Mouse (Mus musculus): ENCODE data around the gene Odf2l. TPM values are rescaled to one million over a fixed set of nuclear protein-coding genes. Genes with fewer than 3 reads are reported as not detected.
A peak's percentile ranks its signal among the peaks of the same experiment; 100 is the strongest.

The Odf2l gene
- total RNA-seq, 1 experiment: 15.6 TPM

DNA sequence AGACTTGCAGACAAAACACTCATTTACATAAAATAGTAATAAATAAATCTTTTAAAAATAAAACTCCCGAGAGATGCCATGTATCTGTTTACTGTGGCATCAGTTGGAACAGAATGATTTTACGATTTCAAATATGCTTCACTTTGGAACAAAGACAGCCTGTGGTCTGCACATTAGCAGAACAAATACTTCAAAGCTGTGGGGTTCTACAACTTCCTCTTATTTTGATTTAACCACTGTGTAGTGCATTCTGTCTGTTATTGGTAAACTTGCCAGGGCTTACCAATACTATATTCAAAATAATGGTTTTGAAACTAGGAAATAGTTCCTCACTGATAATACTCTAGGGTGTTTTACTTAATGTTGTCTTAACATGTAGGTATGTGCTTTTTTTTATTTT, 8.2 kb downstream of the Odf2l start:
- Histone ChIP-seq H3K9me3 (ENCODE audit: control insufficient read depth, insufficient read depth, low read depth, low read length) (no peaks in the 10 kb centered on the region), H3K4me3 (ENCODE audit: insufficient read depth in 1 of 2, low read depth in 1 of 2, low read length in 2 of 2, poor library complexity in 1 of 2, severe bottlenecking in 1 of 2) (no peak overlapping the region), H3K9ac (ENCODE audit: insufficient read depth, low read depth, low read length, poor library complexity, severe bottlenecking) (no peak overlapping the region), H3K4me1 (ENCODE audit: control insufficient read depth in 2 of 2, insufficient read depth in 2 of 2, low read length in 2 of 2, poor library complexity in 1 of 2) (no peaks in the 10 kb centered on the region), H3K36me3 (ENCODE audit: control insufficient read depth, insufficient read depth, low read length, poor library complexity, severe bottlenecking) (no peaks in the 10 kb centered on the region), H3K27ac (ENCODE audit: insufficient read depth, low read depth, low read length, poor library complexity, severe bottlenecking) (no peak overlapping the region)
- no peak for TF ChIP-seq ZNF384 (IDR thresholded peaks at IDR 0.05; ENCODE audit: low read depth, low read length)
- TF ChIP-seq CHD2 (IDR thresholded peaks at IDR 0.05; ENCODE audit: low read depth, low read length): no peak
- TF ChIP-seq ZC3H11A (IDR thresholded peaks at IDR 0.05; ENCODE audit: borderline replicate concordance, low read depth, low read length): no peak
- no peak for TF ChIP-seq HCFC1 (IDR thresholded peaks at IDR 0.05; ENCODE audit: borderline replicate concordance, insufficient read depth, low read length)
- no peak for TF ChIP-seq MAFK (IDR thresholded peaks at IDR 0.05; ENCODE audit: insufficient read depth, low read depth, low read length)
- no peak for DNase-seq (ENCODE audit: low read depth, low spot score)
- in situ Hi-C loops (cut with MboI; ENCODE audit: low sequenced_read_pairs in 2 of 2, unreplicated experiment in 2 of 2): loop anchor here in 1 of 2 experiments (25.0 kb wide), 1 partner anchor 314 kb away; the partner anchor contains the start of gene Clca3a2

DNA sequence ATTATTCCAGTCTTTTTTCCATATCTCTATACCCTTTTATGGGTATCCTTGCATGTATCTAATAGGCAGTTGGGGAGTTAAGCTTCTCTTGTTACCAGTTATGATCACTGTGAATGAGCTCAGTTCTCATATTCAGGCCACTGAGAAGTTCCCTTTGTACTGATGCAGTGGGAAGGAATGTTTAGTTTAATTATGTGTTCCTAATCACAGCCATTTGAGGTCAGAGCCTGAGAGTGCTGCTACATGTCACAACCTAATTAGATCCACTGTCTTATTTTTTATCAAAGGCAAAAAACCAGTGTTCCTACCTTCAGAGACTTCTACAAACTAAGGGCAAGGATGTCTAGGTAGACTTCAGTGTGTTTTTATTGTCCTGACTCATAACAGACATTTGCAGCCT, 11.0 kb downstream of the Odf2l start:
- Histone ChIP-seq H3K4me1 (ENCODE audit: control insufficient read depth in 2 of 2, insufficient read depth in 2 of 2, low read length in 2 of 2, poor library complexity in 1 of 2) (no peaks in the 10 kb centered on the region), H3K9ac (ENCODE audit: insufficient read depth, low read depth, low read length, poor library complexity, severe bottlenecking) (no peak overlapping the region), H3K4me3 (ENCODE audit: insufficient read depth in 1 of 2, low read depth in 1 of 2, low read length in 2 of 2, poor library complexity in 1 of 2, severe bottlenecking in 1 of 2) (no peak overlapping the region), H3K36me3 (ENCODE audit: control insufficient read depth, insufficient read depth, low read length, poor library complexity, severe bottlenecking) (peaks cover 2% of the 10 kb centered on the region; the same call in 1 of the 2 replicates), H3K27ac (ENCODE audit: insufficient read depth, low read depth, low read length, poor library complexity, severe bottlenecking) (no peak overlapping the region), H3K9me3 (ENCODE audit: control insufficient read depth, insufficient read depth, low read depth, low read length) (no peaks in the 10 kb centered on the region)
- in situ Hi-C loops (cut with MboI; ENCODE audit: low sequenced_read_pairs in 2 of 2, unreplicated experiment in 2 of 2): loop anchor here in 1 of 2 experiments (25.0 kb wide), 1 partner anchor 317 kb away; the partner anchor contains the start of gene Clca3a2
- DNase-seq (ENCODE audit: low read depth, low spot score): no peak
- no peak for TF ChIP-seq MAFK (IDR thresholded peaks at IDR 0.05; ENCODE audit: insufficient read depth, low read depth, low read length)
- TF ChIP-seq CHD2 (IDR thresholded peaks at IDR 0.05; ENCODE audit: low read depth, low read length): no peak
- no peak for TF ChIP-seq ZNF384 (IDR thresholded peaks at IDR 0.05; ENCODE audit: low read depth, low read length)
- no peak for TF ChIP-seq ZC3H11A (IDR thresholded peaks at IDR 0.05; ENCODE audit: borderline replicate concordance, low read depth, low read length)
- TF ChIP-seq HCFC1 (IDR thresholded peaks at IDR 0.05; ENCODE audit: borderline replicate concordance, insufficient read depth, low read length): no peak

DNA sequence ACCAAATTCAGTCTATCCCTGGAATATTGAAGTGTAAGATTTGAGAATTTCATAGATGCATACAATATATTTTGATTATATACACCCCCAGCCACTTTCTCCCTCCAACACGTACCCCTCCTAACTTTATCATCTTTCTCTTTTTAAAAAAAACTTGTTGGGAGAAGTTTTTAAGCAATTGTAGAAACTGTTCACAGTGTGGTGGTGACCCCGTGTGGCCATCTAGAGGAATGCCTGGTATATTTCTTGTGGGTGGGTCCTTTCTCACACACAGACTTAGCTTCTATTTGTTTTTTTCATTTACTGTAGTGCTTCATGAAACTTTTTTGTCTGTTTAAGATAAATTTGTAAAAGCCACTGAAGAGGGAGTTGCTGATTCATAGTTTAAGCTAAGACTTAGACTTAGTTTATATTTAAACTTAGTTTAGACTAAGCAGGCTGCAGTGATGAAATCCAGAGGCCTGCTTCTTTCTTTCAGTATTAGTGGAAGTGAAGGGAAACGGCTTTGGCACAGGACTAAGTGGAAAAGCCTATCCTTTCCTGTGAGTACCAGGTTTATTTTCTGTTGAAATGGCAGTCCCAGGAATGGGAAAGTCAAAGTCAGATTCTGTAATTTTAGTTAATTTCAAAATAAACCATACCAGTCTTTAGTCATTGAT, 13.0 kb downstream of the Odf2l start:
- Histone ChIP-seq H3K4me3 (ENCODE audit: insufficient read depth in 1 of 2, low read depth in 1 of 2, low read length in 2 of 2, poor library complexity in 1 of 2, severe bottlenecking in 1 of 2) (no peak overlapping the region), H3K4me1 (ENCODE audit: control insufficient read depth in 2 of 2, insufficient read depth in 2 of 2, low read length in 2 of 2, poor library complexity in 1 of 2) (no peaks in the 10 kb centered on the region), H3K27ac (ENCODE audit: insufficient read depth, low read depth, low read length, poor library complexity, severe bottlenecking) (no peak overlapping the region), H3K36me3 (ENCODE audit: control insufficient read depth, insufficient read depth, low read length, poor library complexity, severe bottlenecking) (peaks cover 2% of the 10 kb centered on the region; the same call in 1 of the 2 replicates), H3K9ac (ENCODE audit: insufficient read depth, low read depth, low read length, poor library complexity, severe bottlenecking) (no peak overlapping the region), H3K9me3 (ENCODE audit: control insufficient read depth, insufficient read depth, low read depth, low read length) (no peaks in the 10 kb centered on the region)
- TF ChIP-seq ZC3H11A (IDR thresholded peaks at IDR 0.05; ENCODE audit: borderline replicate concordance, low read depth, low read length): peak; percentile 67; the same call in 1 of the 2 replicates
- no peak for TF ChIP-seq MAFK (IDR thresholded peaks at IDR 0.05; ENCODE audit: insufficient read depth, low read depth, low read length)
- peak; percentile 56; the same call in 1 of the 2 replicates for TF ChIP-seq ZNF384 (IDR thresholded peaks at IDR 0.05; ENCODE audit: low read depth, low read length)
- in situ Hi-C loops (cut with MboI; ENCODE audit: low sequenced_read_pairs in 2 of 2, unreplicated experiment in 2 of 2): loop anchor here in 1 of 2 experiments (25.0 kb wide), 1 partner anchor 319 kb away; the partner anchor contains the start of gene Clca3a2
- DNase-seq (ENCODE audit: low read depth, low spot score): no peak

DNA sequence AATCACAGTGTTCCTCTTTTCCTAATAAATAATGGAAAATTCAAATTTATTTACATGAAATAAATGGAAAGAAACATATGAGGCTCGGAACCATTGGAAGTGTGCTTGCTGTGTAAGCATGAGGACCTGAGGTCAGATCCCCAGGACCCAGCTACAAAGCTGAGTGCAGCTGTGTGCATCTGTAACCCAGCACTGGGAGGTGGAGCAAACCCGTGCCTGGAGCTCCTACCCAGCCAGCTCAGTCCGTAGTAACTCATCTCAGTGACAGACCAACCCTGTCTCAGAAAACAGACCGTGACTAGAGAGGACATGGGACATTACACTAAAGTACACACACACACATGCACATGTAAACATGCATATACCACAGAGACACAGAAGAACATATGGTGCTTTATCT, 21.8 kb downstream of the Odf2l start:
- no peak overlapping the region for H3K9ac ChIP-seq (ENCODE audit: insufficient read depth, low read depth, low read length, poor library complexity, severe bottlenecking)
- no peaks in the 10 kb centered on the region for H3K9me3 ChIP-seq (ENCODE audit: control insufficient read depth, insufficient read depth, low read depth, low read length)
- no peaks in the 10 kb centered on the region for H3K4me1 ChIP-seq (ENCODE audit: control insufficient read depth in 2 of 2, insufficient read depth in 2 of 2, low read length in 2 of 2, poor library complexity in 1 of 2)
- TF ChIP-seq ZNF384 (IDR thresholded peaks at IDR 0.05; ENCODE audit: low read depth, low read length): no peak
- no peak for TF ChIP-seq ZC3H11A (IDR thresholded peaks at IDR 0.05; ENCODE audit: borderline replicate concordance, low read depth, low read length)
- no peak for TF ChIP-seq CHD2 (IDR thresholded peaks at IDR 0.05; ENCODE audit: low read depth, low read length)
- TF ChIP-seq HCFC1 (IDR thresholded peaks at IDR 0.05; ENCODE audit: borderline replicate concordance, insufficient read depth, low read length): no peak
- no peak for TF ChIP-seq MAFK (IDR thresholded peaks at IDR 0.05; ENCODE audit: insufficient read depth, low read depth, low read length)
- no peak overlapping the region for H3K27ac ChIP-seq (ENCODE audit: insufficient read depth, low read depth, low read length, poor library complexity, severe bottlenecking)
- DNase-seq (ENCODE audit: low read depth, low spot score): no peak
- in situ Hi-C loops (cut with MboI; ENCODE audit: low sequenced_read_pairs in 2 of 2, unreplicated experiment in 2 of 2): loop anchor here in 1 of 2 experiments (25.0 kb wide), 1 partner anchor 328 kb away; the partner anchor contains the start of gene Clca3a2
- H3K4me3 ChIP-seq (ENCODE audit: insufficient read depth in 1 of 2, low read depth in 1 of 2, low read length in 2 of 2, poor library complexity in 1 of 2, severe bottlenecking in 1 of 2): no peak overlapping the region
- H3K36me3 ChIP-seq (ENCODE audit: control insufficient read depth, insufficient read depth, low read length, poor library complexity, severe bottlenecking): no peaks in the 10 kb centered on the region; the same call in 1 of the 2 replicates
